Mouse (Mus musculus): ENCODE results near the gene Fhod1.
A peak's percentile ranks its signal among the peaks of the same experiment; 100 is the strongest.

Fhod1 gene

GRCm38 (mm10) chr8:105349096-105349771, 1.5 kb upstream of the Fhod1 start:
- DNase-seq (ENCODE audit: low read depth, low spot score): peak; percentile 34

GRCm38 (mm10) chr8:105348450-105349095, 820 bp upstream of the Fhod1 start, which contains the start of gene Slc9a5:
TSS of gene Slc9a5 (plus strand) at chr8:105348843.
- peak; percentile 33 for DNase-seq (ENCODE audit: low read depth, low spot score)

- no peak for DNase-seq (ENCODE audit: low read depth, low spot score)
Measured at GRCm38 (mm10) chr8:105346611-105347427, 934 bp downstream of the Fhod1 start.

GRCm38 (mm10) chr8:105345061-105345975, 2.4 kb downstream of the Fhod1 start:
- no peak for DNase-seq (ENCODE audit: low read depth, low spot score)

GRCm38 (mm10) chr8:105343791-105344574, 3.8 kb downstream of the Fhod1 start:
- DNase-seq (ENCODE audit: low read depth, low spot score): no peak

GRCm38 (mm10) chr8:105342768-105343167, 5.0 kb downstream of the Fhod1 start:
- DNase-seq (ENCODE audit: low read depth, low spot score): no peak

GRCm38 (mm10) chr8:105341399-105341798, 6.4 kb downstream of the Fhod1 start:
- no peak for DNase-seq (ENCODE audit: low read depth, low spot score)

GRCm38 (mm10) chr8:105339886-105340635, 7.7 kb downstream of the Fhod1 start:
- no peak for DNase-seq (ENCODE audit: low read depth, low spot score)

GRCm38 (mm10) chr8:105338992-105339391, 8.8 kb downstream of the Fhod1 start:
- DNase-seq (ENCODE audit: low read depth, low spot score): no peak

GRCm38 (mm10) chr8:105336373-105337130, 11.2 kb downstream of the Fhod1 start:
- no peak for DNase-seq (ENCODE audit: low read depth, low spot score)

GRCm38 (mm10) chr8:105332523-105332922, 15.2 kb downstream of the Fhod1 start:
- DNase-seq (ENCODE audit: low read depth, low spot score): no peak

GRCm38 (mm10) chr8:105331931-105332330, 15.8 kb downstream of the Fhod1 start:
- no peak for DNase-seq (ENCODE audit: low read depth, low spot score)

GRCm38 (mm10) chr8:105331469-105331868, 16.3 kb downstream of the Fhod1 start:
- no peak for DNase-seq (ENCODE audit: low read depth, low spot score)

- no peak for DNase-seq (ENCODE audit: low read depth, low spot score)
Measured at GRCm38 (mm10) chr8:105330325-105330724, 17.4 kb downstream of the Fhod1 start.

- DNase-seq (ENCODE audit: low read depth, low spot score): no peak
Measured at GRCm38 (mm10) chr8:105326968-105327367, 20.8 kb downstream of the Fhod1 start.

GRCm38 (mm10) chr8:105326141-105326672, 21.5 kb downstream of the Fhod1 start, which contains the start of the genes Lrrc29 and Tmem208:
TSS of gene Lrrc29 (minus strand) at chr8:105326278.
TSS of gene Tmem208 (plus strand) at chr8:105326354.
- peak; percentile 84 for DNase-seq (ENCODE audit: low read depth, low spot score)

- DNase-seq (ENCODE audit: low read depth, low spot score): no peak
Measured at GRCm38 (mm10) chr8:105325641-105326093, 22.1 kb downstream of the Fhod1 start.

- DNase-seq (ENCODE audit: low read depth, low spot score): no peak
Measured at GRCm38 (mm10) chr8:105323183-105323582, 24.6 kb downstream of the Fhod1 start.
